Mouse (Mus musculus) 416B (cell line): ENCODE measurements around the gene Tent4b.
A peak's percentile ranks its signal among the peaks of the same experiment; 100 is the strongest.

ENCODE experiments used
- DNase-seq: peaks from one replicate; pipeline ENCODE4 v3.0.0; 2011; ENCODE audit warnings: low read depth

The Tent4b gene

GRCm38 (mm10) chr8:88228286-88228685 is 29.3 kb downstream of the Tent4b start:
- no peak for DNase-seq

GRCm38 (mm10) chr8:88228800-88229199 is 29.8 kb downstream of the Tent4b start:
- DNase-seq: peak; percentile 57

- DNase-seq: peak; percentile 28
Measured at GRCm38 (mm10) chr8:88236666-88237065, 37.7 kb downstream of the Tent4b start.

GRCm38 (mm10) chr8:88237606-88238005 is 38.6 kb downstream of the Tent4b start:
- peak; percentile 63 for DNase-seq

DNA sequence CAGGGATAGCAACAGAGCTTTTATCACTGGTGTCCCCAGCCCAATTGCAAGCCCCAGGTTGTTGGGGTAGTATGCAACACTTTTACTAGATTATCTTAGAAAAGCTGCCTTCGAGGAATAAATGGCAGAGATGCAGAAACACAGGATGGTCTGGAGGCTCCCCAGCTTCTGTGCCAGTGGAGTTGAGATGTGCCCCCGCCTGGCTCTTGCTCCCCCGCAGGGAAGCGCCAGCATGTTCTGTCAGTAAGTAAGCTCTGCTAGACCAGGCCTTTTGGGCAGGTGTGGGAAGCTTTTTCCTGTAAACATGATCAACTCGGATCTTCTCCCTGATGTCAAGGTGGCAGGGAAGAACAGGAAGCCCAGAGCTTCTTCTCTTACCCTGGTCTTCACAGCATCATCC is 40.3 kb downstream of the Tent4b start:
- DNase-seq: no peak

- DNase-seq: no peak
Measured at GRCm38 (mm10) chr8:88241871-88242270, 42.9 kb downstream of the Tent4b start.

DNA sequence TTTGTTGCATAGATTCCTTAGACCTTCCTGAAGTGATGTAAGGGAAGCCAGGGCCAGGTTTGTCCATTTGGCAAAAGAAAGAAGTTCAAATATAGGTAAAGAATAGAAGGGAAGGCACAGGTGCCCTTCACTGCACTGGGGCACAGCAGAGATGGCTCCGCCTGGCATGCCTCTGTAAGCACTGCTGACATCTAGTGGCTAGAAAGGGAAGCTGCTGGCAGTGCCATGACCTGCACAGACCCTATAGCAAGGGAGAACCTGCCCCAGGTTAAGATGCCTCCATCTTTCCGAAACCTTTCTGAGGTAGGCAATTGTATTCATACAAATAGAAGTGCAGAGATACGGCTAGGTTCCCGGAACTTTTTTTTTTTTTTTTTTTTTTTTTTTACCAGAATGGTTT is 45.3 kb downstream of the Tent4b start:
- DNase-seq: peak; percentile 72

GRCm38 (mm10) chr8:88252791-88253190 is 53.8 kb downstream of the Tent4b start:
- peak; percentile 51 for DNase-seq

- no peak for DNase-seq
Measured at GRCm38 (mm10) chr8:88254957-88255356, 55.9 kb downstream of the Tent4b start.

DNA sequence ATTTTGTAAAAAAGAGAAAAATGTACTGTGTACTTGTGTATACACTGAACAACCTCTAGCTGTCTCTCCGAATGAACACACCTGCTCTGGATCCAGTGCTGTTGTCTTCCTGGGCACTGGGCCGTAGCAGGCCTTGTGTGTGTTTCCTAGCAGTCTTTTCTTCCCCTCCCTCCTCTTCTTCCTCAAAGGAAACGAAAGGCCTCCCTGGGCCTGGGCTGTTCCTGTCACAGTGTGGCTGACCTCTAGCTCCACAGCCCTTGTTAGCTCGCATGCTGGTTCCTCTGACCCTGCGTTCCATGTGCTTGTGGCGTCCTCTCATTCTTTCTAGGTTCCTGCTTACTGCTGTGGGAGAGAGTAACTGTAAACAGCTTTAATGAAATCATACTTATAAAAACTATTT is 59.0 kb downstream of the Tent4b start:
- DNase-seq: no peak

DNA sequence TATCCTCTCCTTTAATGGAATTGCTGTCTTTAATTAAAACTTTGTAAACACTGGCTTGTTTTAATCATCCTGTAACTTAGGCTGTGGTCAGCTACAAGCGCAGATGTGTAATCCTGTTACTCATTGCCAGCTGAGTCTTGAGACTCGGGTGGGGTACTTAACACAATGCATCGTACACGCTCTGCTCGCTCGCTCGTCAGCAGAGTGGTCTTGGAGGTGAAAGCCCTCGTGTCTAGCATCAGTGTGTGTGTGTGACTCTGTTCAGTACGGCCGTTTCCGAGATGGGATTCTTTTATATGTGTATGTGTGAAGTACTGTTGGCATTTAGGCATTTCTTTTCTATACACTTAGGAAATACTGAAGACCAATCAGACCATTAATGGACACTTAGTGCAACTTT is 59.5 kb downstream of the Tent4b start:
- DNase-seq: no peak

GRCm38 (mm10) chr8:88260466-88260980 is 61.5 kb downstream of the Tent4b start:
- no peak for DNase-seq

DNA sequence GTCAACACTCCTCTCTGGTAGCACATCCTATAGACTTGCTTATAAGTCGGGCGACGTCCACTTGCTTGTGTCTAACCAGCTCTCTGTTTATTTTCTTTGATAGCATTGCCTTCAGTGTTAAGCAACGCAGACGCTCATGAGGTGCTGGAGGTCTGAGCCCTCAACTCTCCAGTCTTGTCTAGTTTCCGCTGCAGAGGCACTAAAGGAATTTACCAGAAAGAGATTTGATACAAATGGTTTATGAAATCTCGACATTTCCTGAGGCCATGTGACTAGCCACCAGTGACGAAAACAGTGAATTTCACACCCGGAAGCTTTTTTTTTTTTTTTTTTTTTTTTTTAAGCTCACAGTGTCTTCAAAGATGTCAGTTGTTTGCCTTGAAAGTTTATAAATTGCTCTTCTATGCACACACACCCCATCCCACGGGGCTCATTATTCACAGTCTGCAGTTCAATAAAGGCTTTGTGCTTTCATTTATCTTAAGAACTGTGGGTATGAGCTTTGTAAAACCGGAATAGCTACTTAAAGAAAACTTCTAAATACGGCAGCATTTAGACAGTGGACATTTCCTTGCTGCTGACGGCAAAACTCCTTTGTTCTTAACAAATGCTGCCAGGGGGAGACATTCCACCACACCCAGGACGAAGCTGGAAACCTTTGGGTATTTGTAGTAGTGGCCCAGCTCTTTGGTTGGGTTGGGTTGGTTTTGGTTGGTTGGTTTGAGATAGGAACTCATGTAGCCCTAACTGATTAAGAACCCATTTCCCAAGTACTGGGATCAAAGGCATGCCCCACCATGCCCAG is 64.0 kb downstream of the Tent4b start:
- DNase-seq: no peak

DNA sequence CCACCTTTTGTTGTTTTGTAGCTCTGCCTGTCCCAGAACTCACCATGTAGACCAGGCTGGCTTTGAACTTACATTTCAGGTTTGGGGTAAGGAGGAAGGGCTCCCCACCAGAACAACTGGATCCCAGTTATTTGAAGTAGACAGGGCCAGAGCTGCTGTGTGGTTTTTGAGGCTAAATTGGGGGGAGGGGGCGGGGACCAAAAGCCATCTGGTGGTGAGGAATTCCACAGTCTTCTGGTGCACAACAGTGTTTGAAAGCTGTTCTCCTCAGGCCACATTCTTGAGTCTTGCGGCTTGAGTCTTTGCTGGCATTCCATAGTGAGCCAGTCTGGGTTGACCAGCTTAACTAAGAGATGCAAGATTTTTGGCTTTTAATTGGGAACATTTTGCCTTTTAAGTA is 66.5 kb downstream of the Tent4b start:
- DNase-seq: peak; percentile 60

DNA sequence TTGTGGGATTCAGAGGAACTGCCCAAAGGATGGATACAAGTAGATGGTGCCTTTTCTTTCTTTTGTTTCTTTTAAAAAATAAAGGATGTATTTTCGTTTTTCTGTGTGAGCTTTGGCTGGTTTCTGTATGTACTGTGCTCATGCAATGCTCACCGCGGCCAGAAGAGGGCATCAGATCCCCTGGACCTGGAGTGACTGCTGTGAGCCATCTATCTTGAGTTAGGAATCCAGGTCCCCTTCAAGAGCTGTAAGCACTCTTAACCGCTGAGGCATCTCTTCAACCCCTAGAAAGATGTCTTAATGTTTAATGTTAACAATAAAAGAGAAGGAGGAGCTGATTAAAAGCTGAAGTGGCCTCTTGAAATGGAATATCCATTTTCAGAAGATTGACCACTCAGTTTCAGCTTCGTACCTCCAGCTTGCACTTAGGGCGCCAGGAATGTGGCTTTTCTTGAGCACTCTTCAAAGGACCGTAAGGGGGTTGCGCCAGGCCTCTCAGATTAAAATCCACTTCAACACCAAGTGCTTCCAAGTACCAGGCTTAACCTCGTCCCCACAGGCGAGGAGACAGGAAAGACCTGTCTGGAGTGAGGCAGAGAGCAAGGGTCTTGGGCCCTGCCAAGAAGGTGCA is 67.3 kb downstream of the Tent4b start:
- DNase-seq: peak; percentile 79

- DNase-seq: no peak
Measured at GRCm38 (mm10) chr8:88266801-88267403, 67.9 kb downstream of the Tent4b start.

DNA sequence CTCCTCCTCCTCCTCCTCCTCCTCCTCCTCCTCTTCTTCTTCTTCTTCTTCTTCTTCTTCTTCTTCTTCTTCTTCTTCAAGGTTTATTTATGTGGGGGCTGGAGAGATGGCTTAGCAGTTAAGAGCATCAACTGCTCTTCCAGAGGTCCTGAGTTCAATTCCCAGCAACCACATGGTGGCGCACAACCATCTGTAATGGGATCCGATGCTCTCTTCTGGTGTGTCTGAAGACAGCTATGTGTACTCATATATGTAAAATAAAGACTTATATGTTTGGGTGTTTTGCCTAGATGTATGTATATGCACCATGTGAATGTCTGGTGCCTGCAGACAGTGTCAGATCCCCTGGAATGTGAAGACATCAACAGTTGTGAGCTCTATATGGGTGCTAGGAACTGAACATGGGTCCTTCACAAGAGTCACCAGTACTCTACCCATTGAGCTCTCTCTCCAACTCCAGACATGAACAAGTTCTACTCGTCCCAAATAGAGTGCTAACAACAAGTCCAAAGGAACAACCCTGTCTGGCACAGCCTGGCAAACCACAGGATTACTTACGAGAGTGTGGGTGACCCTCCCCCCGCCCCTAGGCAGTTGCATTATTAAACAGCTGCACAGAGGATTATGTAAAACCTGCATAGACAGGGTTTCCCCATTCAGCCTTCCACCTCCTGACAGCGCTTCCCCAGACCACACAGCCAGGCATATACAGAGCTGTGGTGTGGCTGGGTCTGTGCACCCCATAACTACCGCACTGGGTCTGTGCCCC is 70.3 kb downstream of the Tent4b start:
- DNase-seq: peak; percentile 52

DNA sequence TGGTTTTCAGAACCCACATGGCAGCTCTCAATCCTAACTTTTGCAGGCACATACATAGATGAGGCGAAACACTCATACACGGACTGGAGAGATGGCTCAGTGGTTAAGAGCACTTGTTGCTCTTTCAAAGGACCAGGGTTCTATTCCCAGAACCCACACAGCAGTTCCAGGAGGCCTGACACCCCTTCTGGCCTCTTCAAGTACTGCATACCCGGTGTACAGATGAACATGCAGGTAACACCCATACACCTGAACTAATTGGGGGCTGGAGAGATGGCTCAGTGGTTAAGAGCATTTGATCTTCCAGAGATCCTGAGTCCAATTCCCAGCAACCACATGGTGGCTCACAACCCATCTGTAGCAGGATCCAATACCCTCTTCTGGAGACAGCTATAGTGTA is 71.1 kb downstream of the Tent4b start:
- no peak for DNase-seq

- no peak for DNase-seq
Measured at GRCm38 (mm10) chr8:88272231-88273050, 73.4 kb downstream of the Tent4b start, which contains the start of gene Adcy7. TSS of gene Adcy7 (plus strand) at chr8:88272403.

DNA sequence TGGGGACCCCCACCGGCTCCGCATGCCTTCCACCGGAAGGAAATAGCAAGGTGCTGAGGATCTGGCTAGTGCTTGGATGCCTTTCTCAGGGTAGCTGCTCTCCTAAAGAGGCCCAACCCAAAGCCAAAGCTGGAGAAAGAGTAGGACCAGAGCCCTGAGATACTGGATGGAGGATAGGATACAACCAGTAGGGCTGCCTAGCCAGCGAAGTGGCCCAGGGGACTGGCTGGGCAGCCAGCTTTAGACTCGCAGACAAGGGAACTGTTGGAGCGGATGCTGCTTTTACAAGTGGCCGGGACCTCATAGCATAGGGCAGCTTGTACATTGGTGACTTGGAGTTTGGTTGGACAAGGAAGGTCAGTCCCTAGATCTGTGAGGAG is 74.0 kb downstream of the Tent4b start:
- no peak for DNase-seq

- DNase-seq: no peak
Measured at GRCm38 (mm10) chr8:88274090-88274489, 75.1 kb downstream of the Tent4b start.
